In genomic region chr19:31950793-31951489, GRCm38 (mm10) we compare ENCODE assay signal across 23 mouse cellular contexts.
"Had no signal": no experiment of that assay in that cellular context is flagged by ENCODE, and none has a peak within 500 bp of the region (broad histone marks: within the 10 kb centered on the region; RNA-seq: fewer than 3 reads in every experiment).

No protein-coding gene starts in this region.

- H3K9me3 ChIP-seq: limb, embryonic 12.5 days; limb, embryonic 15.5 days; liver, embryonic 15.5 days; neural tube, embryonic 12.5 days; neural tube, embryonic 15.5 days had no signal

- H3K9ac ChIP-seq: limb, embryonic 12.5 days; limb, embryonic 15.5 days; liver, embryonic 15.5 days; neural tube, embryonic 12.5 days; neural tube, embryonic 15.5 days had no signal

- H3K4me3 ChIP-seq: limb, embryonic 12.5 days; limb, embryonic 15.5 days; liver, embryonic 15.5 days; neural tube, embryonic 12.5 days; neural tube, embryonic 15.5 days had no signal

- H3K36me3 ChIP-seq: limb, embryonic 12.5 days; limb, embryonic 15.5 days; liver, embryonic 15.5 days; neural tube, embryonic 12.5 days; neural tube, embryonic 15.5 days had no signal

- DNase-seq: kidney, adult 2 months; kidney, postnatal 25 days; layer of hippocampus, postnatal 36 days; left cerebral cortex, postnatal 4 days; lung, adult 2 months; lung, postnatal 14 days; lung, postnatal 4 days; midbrain, embryonic 14.5 days; right cerebral cortex, adult 18-20 months; right cerebral cortex, postnatal 14 days; right cerebral cortex, postnatal 4 days; thymus, adult 2 months; thymus, postnatal 14 days; thymus, postnatal 4 days had no signal

- H3K27ac ChIP-seq: kidney, postnatal 0 days; limb, embryonic 12.5 days; limb, embryonic 15.5 days; liver, embryonic 15.5 days; neural tube, embryonic 12.5 days; neural tube, embryonic 15.5 days; stomach, postnatal 0 days had no signal

- H3K4me1 ChIP-seq: limb, embryonic 12.5 days; limb, embryonic 15.5 days; liver, embryonic 15.5 days; neural tube, embryonic 12.5 days; neural tube, embryonic 15.5 days had no signal

- H3K27me3 ChIP-seq: limb, embryonic 12.5 days; limb, embryonic 15.5 days; liver, embryonic 15.5 days; neural tube, embryonic 12.5 days; neural tube, embryonic 15.5 days had no signal

- H3K4me2 ChIP-seq: limb, embryonic 12.5 days; limb, embryonic 15.5 days; liver, embryonic 11.5 days; liver, embryonic 15.5 days; midbrain, embryonic 11.5 days; neural tube, embryonic 12.5 days; neural tube, embryonic 15.5 days had no signal
